8 mouse cellular contexts compared by ENCODE assay signal in genomic region chr11:83192001-83192400, GRCm38 (mm10). TPM values are rescaled to one million over a fixed set of nuclear protein-coding genes. Genes with fewer than 3 reads are reported as not detected.
DNase-seq lines count a peak whose midpoint lies in the region; ATAC-seq and TF ChIP-seq lines count a peak whose summit lies in the region.

No protein-coding gene starts in this region.

- no peak for ATAC-seq in heart, embryonic 11.5 days (replicated peaks; ENCODE audit: insufficient number of reproducible peaks, low FRiP score, low TSS enrichment)
- ATAC-seq in intestine, postnatal 0 days: no peak
- no peak for ATAC-seq in cerebellum, adult (ENCODE audit: insufficient number of reproducible peaks, low FRiP score, low TSS enrichment)

- H3K9ac ChIP-seq in heart, adult 2 months (ENCODE audit: low read depth, low read length): peak overlapping the region; percentile 51
- H3K9ac ChIP-seq in heart, embryonic 11.5 days (ENCODE audit: low read depth, low read length): no peak overlapping the region
- H3K9ac ChIP-seq in ES-E14 (ENCODE audit: insufficient read depth, low read depth, low read length, poor library complexity, severe bottlenecking): no peak overlapping the region
- no peak overlapping the region for H3K9ac ChIP-seq in intestine, postnatal 0 days (ENCODE audit: low read depth, low read length)

- H3K27me3 ChIP-seq in heart, adult 2 months (ENCODE audit: control insufficient read depth, insufficient read depth, low read length): no peaks in the 10 kb centered on the region
- H3K27me3 ChIP-seq in heart, embryonic 11.5 days (ENCODE audit: control insufficient read depth, insufficient read depth, low read length): no peaks in the 10 kb centered on the region
- H3K27me3 ChIP-seq in intestine, postnatal 0 days (replicated peaks; ENCODE audit: control insufficient read depth, insufficient read depth, low read length): no peaks in the 10 kb centered on the region

- WGBS in heart, adult 2 months: 33% methylated on average over 3 of the region's 3 CpGs
- 51% methylated on average over 3 of the region's 3 CpGs for WGBS in heart, embryonic 11.5 days (ENCODE audit: insufficient replicate concordance)
- WGBS in intestine, postnatal 0 days: 53% methylated on average over 3 of the region's 3 CpGs

- peaks cover 2% of the 10 kb centered on the region; the same call in 1 of the 2 replicates for H3K4me1 ChIP-seq in heart, adult 2 months (ENCODE audit: control insufficient read depth, insufficient read depth, low read length)
- H3K4me1 ChIP-seq in heart, embryonic 11.5 days (ENCODE audit: control insufficient read depth, insufficient read depth, low read length): no peaks in the 10 kb centered on the region
- H3K4me1 ChIP-seq in ES-E14 (ENCODE audit: control insufficient read depth in 2 of 2, insufficient read depth in 2 of 2, low read length in 2 of 2, poor library complexity in 1 of 2): no peaks in the 10 kb centered on the region
- H3K4me1 ChIP-seq in intestine, postnatal 0 days (replicated peaks; ENCODE audit: control insufficient read depth, insufficient read depth, low read length): no peaks in the 10 kb centered on the region

- intact Hi-C loops in heart, adult 2 months (cut with DNase I): loop anchor here (1.0 kb wide), 1 partner anchor 277 kb away; no protein-coding TSS in a partner anchor

- no peaks in the 10 kb centered on the region; the same call in 1 of the 2 replicates for H3K36me3 ChIP-seq in heart, adult 2 months (ENCODE audit: control insufficient read depth, insufficient read depth, low read length)
- H3K36me3 ChIP-seq in heart, embryonic 11.5 days (ENCODE audit: control insufficient read depth, insufficient read depth, low read length): no peaks in the 10 kb centered on the region
- H3K36me3 ChIP-seq in ES-E14 (ENCODE audit: control insufficient read depth, insufficient read depth, low read length, poor library complexity, severe bottlenecking): no peaks in the 10 kb centered on the region
- no peaks in the 10 kb centered on the region for H3K36me3 ChIP-seq in intestine, postnatal 0 days (ENCODE audit: control insufficient read depth, insufficient read depth)

- 0 out of 2 replicates have a peak, but pooled peaks have one; percentile 26 for TF ChIP-seq POLR2A in heart, adult 2 months (IDR thresholded peaks at IDR 0.05; ENCODE audit: insufficient read depth, low read depth, low read length)

- H3K4me2 ChIP-seq in heart, embryonic 11.5 days: no peak overlapping the region
- H3K4me2 ChIP-seq in intestine, postnatal 0 days (replicated peaks; ENCODE audit: low read depth): peak overlapping the region; percentile 38

- no peaks in the 10 kb centered on the region for H3K79me2 ChIP-seq in heart, adult 2 months (replicated peaks; ENCODE audit: control insufficient read depth, insufficient read depth, low read length)

- peak overlapping the region; percentile 77 for H3K27ac ChIP-seq in heart, adult 2 months
- no peak overlapping the region for H3K27ac ChIP-seq in heart, embryonic 11.5 days (ENCODE audit: low read depth, low read length)
- H3K27ac ChIP-seq in ES-E14 (ENCODE audit: insufficient read depth, low read depth, low read length, poor library complexity, severe bottlenecking): no peak overlapping the region
- no peak overlapping the region for H3K27ac ChIP-seq in intestine, postnatal 0 days (ENCODE audit: low read depth, low read length)

- in situ Hi-C loops in ES-E14 (cut with MboI; ENCODE audit: low sequenced_read_pairs in 2 of 2, unreplicated experiment in 2 of 2): no loop called here

- DNase-seq in heart, adult 2 months: peak; percentile 20 to 37
- DNase-seq in ES-E14 (ENCODE audit: low read depth, low spot score): no peak
- peak; percentile 13 for DNase-seq in embryo, embryonic 11.5 days (ENCODE audit: low read depth, low spot score)
- DNase-seq in lung, postnatal 36 days: peak; percentile 53
- peak; percentile 48 for DNase-seq in thymus, postnatal 25 days

- TF ChIP-seq CTCF in heart, adult 2 months (IDR thresholded peaks at IDR 0.05): peak; percentile 85
- TF ChIP-seq CTCF in intestine, postnatal 0 days (IDR thresholded peaks at IDR 0.05; ENCODE audit: low read depth): peak; percentile 82

- peak overlapping the region; percentile 41 for H3K4me3 ChIP-seq in heart, adult 2 months
- H3K4me3 ChIP-seq in heart, embryonic 11.5 days (ENCODE audit: low read depth, low read length): no peak overlapping the region
- H3K4me3 ChIP-seq in ES-E14 (ENCODE audit: insufficient read depth in 1 of 2, low read depth in 1 of 2, low read length in 2 of 2, poor library complexity in 1 of 2, severe bottlenecking in 1 of 2): no peak overlapping the region
- no peak overlapping the region for H3K4me3 ChIP-seq in intestine, postnatal 0 days (ENCODE audit: low read depth, low read length)

- H3K9me3 ChIP-seq in heart, embryonic 11.5 days (replicated peaks; ENCODE audit: control insufficient read depth, low read length): no peaks in the 10 kb centered on the region
- no peaks in the 10 kb centered on the region for H3K9me3 ChIP-seq in ES-E14 (ENCODE audit: control insufficient read depth, insufficient read depth, low read depth, low read length)
- no peaks in the 10 kb centered on the region for H3K9me3 ChIP-seq in intestine, postnatal 0 days (ENCODE audit: control insufficient read depth)

- TF ChIP-seq EP300 in heart, adult 2 months (IDR thresholded peaks at IDR 0.05; ENCODE audit: insufficient read depth, low read depth, low read length): no peak

TF ChIP-seq in ES-E14, 5 proteins besides CTCF, POLR2A, EP300 and RAD21:
- TF ChIP-seq ZC3H11A (IDR thresholded peaks at IDR 0.05; ENCODE audit: borderline replicate concordance, low read depth, low read length) (peak; percentile 29; the same call in 1 of the 2 replicates), MAFK (IDR thresholded peaks at IDR 0.05; ENCODE audit: insufficient read depth, low read depth, low read length) (no peak), CHD2 (IDR thresholded peaks at IDR 0.05; ENCODE audit: low read depth, low read length) (no peak)

RNA-seq across cellular contexts. Expression of gene Slfn3, which starts 0.9 kb away (rescaled TPM):
- total RNA-seq in heart, adult 2 months (2021): 1 to 10 TPM; 2.0 to 3.5 TPM
- 0.72 and 1.9 TPM in 2 replicates for polyA plus RNA-seq in heart, adult 2 months (2012; rRNA removed)
- 1.4 and 1.5 TPM in 2 replicates for polyA plus RNA-seq in heart, embryonic 11.5 days (2014; fragmentation: Nextera tagmentation; extraction: Ambion mirVana)
- total RNA-seq in ES-E14 (2012; rRNA removed): 2.4 and 3.3 TPM in 2 replicates
- 0.59 and 0.82 TPM in 2 replicates for polyA plus RNA-seq in intestine, postnatal 0 days (2015; fragmentation: Nextera tagmentation; extraction: Ambion mirVana)

RNA-seq across cellular contexts. Expression of gene Slfn4, which starts 17.0 kb away (rescaled TPM):
- total RNA-seq in heart, adult 2 months (2021): under 1 TPM; 0.14 to 0.18 TPM
- polyA plus RNA-seq in heart, adult 2 months (2012; rRNA removed): 0.15 and 0.37 TPM in 2 replicates
- polyA plus RNA-seq in heart, embryonic 11.5 days (2014; fragmentation: Nextera tagmentation; extraction: Ambion mirVana): 0.06 TPM in 1 of 2 replicates, not detected in the other
- 0.58 and 1.3 TPM in 2 replicates for total RNA-seq in ES-E14 (2012; rRNA removed)
- polyA plus RNA-seq in intestine, postnatal 0 days (2015; fragmentation: Nextera tagmentation; extraction: Ambion mirVana): 1.3 and 1.9 TPM in 2 replicates
